Comparison of ENCODE assay signal across 10 mouse cellular contexts in genomic region chr9:116338093-116338728, GRCm38 (mm10).
DNase-seq lines count a peak whose midpoint lies in the region; ATAC-seq lines count a peak whose summit lies in the region.
"Had no signal": no experiment of that assay in that cellular context is flagged by ENCODE, and none has a peak within 500 bp of the region (broad histone marks: within the 10 kb centered on the region; RNA-seq: fewer than 3 reads in every experiment).

No protein-coding gene starts in this region.

- peak; percentile 22 to 41 for DNase-seq in heart, adult 18-20 months
- DNase-seq in CD8-positive naive resting alpha-beta T cell, adult 2 months (ENCODE audit: low read depth in 2 of 2, low spot score in 2 of 2): peak; percentile 53 to 67
- peak; percentile 30 for DNase-seq in kidney, postnatal 10 days
- DNase-seq in spleen, postnatal 36 days (ENCODE audit: low spot score in 2 of 2): peak; percentile 68 to 72
- DNase-seq in right cerebral cortex, postnatal 14 days: no peak
- DNase-seq in midbrain, embryonic 10.5 days (ENCODE audit: low spot score): no peak
- no peak for DNase-seq in cerebellum, adult 9-11 months
- DNase-seq: gastrocnemius, postnatal 36 days had no signal

- 0 out of 2 replicates have a peak, but pooled peaks cover 3% of the 10 kb centered on the region for H3K4me1 ChIP-seq in heart, embryonic 12.5 days (replicated peaks)
- no peaks in the 10 kb centered on the region for H3K4me1 ChIP-seq in midbrain, embryonic 10.5 days

- no peak overlapping the region for H3K27ac ChIP-seq in heart, embryonic 12.5 days (ENCODE audit: poor library complexity, severe bottlenecking)
- no peak overlapping the region for H3K27ac ChIP-seq in midbrain, embryonic 10.5 days (replicated peaks)
- H3K27ac ChIP-seq: lung, embryonic 15.5 days had no signal

- 83% methylated on average over 5 of the region's 5 CpGs for WGBS in heart, embryonic 12.5 days
- WGBS in midbrain, embryonic 10.5 days: 86% methylated on average over 5 of the region's 5 CpGs

- no peak for ATAC-seq in heart, embryonic 12.5 days (ENCODE audit: insufficient number of reproducible peaks, low FRiP score)

- no peaks in the 10 kb centered on the region; the same call in 1 of the 2 replicates for H3K27me3 ChIP-seq in heart, embryonic 12.5 days (replicated peaks)
- H3K27me3 ChIP-seq in midbrain, embryonic 10.5 days (ENCODE audit: low read depth, poor library complexity, severe bottlenecking): no peaks in the 10 kb centered on the region
- H3K27me3 ChIP-seq: lung, embryonic 15.5 days had no signal

- H3K36me3 ChIP-seq in heart, embryonic 12.5 days: no peaks in the 10 kb centered on the region
- no peaks in the 10 kb centered on the region for H3K36me3 ChIP-seq in midbrain, embryonic 10.5 days
- H3K36me3 ChIP-seq: lung, embryonic 15.5 days had no signal

- no peak overlapping the region for H3K9ac ChIP-seq in heart, embryonic 12.5 days
- H3K9ac ChIP-seq: lung, embryonic 15.5 days had no signal

- H3K4me2 ChIP-seq in heart, embryonic 12.5 days: no peak overlapping the region
- H3K4me2 ChIP-seq: lung, embryonic 15.5 days had no signal

- no peak overlapping the region for H3K4me3 ChIP-seq in heart, embryonic 12.5 days
- H3K4me3 ChIP-seq in midbrain, embryonic 10.5 days: no peak overlapping the region
- H3K4me3 ChIP-seq: lung, embryonic 15.5 days had no signal

- no peaks in the 10 kb centered on the region for H3K9me3 ChIP-seq in heart, embryonic 12.5 days (replicated peaks)
- no peaks in the 10 kb centered on the region for H3K9me3 ChIP-seq in midbrain, embryonic 10.5 days (replicated peaks)
- H3K9me3 ChIP-seq: lung, embryonic 15.5 days had no signal

Comparison
In these comparisons a context has a peak if more than half of its experiments do, and no peak if none do; other contexts are left out.
1. DNase-seq: peak in heart, adult 18-20 months (2 of 2), CD8-positive naive resting alpha-beta T cell, adult 2 months (2 of 2), kidney, postnatal 10 days (single experiment) and spleen, postnatal 36 days (2 of 2); none in right cerebral cortex, postnatal 14 days (single experiment), midbrain, embryonic 10.5 days (single experiment) and cerebellum, adult 9-11 months (single experiment).